Mouse (Mus musculus) G1E-ER4 (cell line): ENCODE results near the gene Cenps. TPM values are rescaled to one million over a fixed set of nuclear protein-coding genes. Genes with fewer than 3 reads are reported as not detected.

Experiments
- GATA1 ChIP-seq: IDR thresholded peaks from one replicate; pipeline ENCODE4 v1.8.0; 2012; ENCODE audit warnings: low read length, inconsistent platforms
- polyA plus RNA-seq: library from polyadenylated mRNA; stranded (reverse); fragments of >175 nt; gene quantifications from 2 replicates; pipeline ENCODE4 v1.2.3, GENCODE M21; 2012

The Cenps gene
- 28.5 and 34.1 TPM in 2 replicates for polyA plus RNA-seq

DNA sequence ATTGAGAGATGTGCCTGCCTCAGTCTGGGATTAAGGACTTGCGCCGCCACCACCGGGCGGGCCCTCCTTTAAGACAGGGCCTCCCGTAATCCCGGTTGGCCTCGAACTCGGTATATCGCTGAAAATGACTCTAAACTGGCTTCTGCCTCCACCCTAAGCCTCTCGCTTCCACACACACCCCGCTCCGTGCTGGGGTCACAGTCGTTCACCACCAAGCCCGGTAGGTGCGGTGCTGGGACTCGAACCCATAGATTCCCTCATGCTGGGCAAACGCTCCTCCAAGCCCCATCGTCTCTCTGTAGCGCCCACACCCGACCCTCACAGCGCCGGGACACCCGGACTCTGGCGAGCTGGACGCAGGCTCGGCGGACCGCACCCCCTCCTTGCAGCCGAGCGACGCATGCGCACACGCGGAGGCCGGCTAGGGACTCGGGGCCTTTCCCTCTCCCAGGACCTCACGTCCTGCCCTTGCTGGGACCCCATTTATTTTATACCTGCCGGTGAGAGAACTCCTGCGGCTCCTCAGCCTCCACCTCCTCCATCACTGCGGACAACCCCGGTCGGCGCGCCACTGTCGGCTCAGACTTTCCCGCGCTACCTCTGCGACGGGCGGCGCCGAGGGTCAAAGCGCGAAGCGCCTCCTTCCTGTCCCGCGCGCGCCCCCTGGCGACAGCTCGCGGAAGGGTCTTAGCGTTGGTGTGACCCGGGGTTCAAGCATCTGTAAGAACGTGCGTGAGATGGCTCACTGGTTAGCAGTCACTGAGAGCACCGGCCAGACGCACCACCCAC, at the start of gene Cenps:
TSS of gene Cenps (minus strand) at position 648 of the 789 bp plus-strand sequence.
- no peak for TF ChIP-seq GATA1

DNA sequence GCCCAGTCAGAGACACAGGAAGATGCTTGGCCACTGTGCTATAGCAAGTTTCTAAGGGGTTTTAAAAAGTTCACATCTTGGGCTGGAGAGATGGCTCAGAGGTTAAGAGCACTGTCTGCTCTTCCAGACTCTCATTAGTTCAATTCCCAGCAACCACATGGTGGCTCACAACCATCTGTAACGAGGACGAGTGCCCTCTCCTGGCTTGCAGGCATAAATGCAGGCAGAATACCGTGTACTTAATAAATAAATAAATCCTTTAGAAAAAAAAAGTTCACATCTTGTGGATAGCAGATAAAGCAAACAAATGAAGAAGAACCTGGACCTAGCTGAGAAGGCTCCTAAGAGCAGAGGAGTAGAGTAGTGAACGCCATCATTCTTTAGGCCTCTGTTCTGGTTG, 45.3 kb upstream of the Cenps start:
- TF ChIP-seq GATA1: no peak

- TF ChIP-seq GATA1: no peak
These were observed 44.8 kb upstream of the Cenps start for GRCm38 (mm10) chr4:149182192-149182591.

- no peak for TF ChIP-seq GATA1
These were observed 42.1 kb upstream of the Cenps start for GRCm38 (mm10) chr4:149179573-149179972.

DNA sequence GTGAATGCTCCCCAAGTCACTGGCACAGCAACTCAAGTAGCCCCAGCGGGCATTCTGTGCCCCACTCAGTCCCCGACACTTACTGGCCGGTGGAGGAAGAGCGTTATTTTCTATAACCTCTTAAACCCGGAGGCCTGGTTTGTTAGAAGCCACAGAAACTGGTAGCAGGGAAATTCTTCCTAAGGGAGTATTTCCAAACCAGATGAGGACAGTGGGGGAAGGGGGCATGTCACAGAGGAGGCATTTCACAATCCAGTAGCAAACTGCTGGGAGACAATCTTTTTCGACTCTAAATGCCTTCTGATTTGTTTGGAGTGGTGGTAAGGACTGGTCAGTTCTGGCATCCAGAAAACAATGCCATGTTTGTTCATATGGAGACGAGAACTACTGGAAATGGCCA, 41.7 kb upstream of the Cenps start:
- no peak for TF ChIP-seq GATA1

GRCm38 (mm10) chr4:149178328-149178727, 40.9 kb upstream of the Cenps start:
- TF ChIP-seq GATA1: no peak

- TF ChIP-seq GATA1: no peak
These were observed 39.6 kb upstream of the Cenps start for GRCm38 (mm10) chr4:149177046-149177445.

- TF ChIP-seq GATA1: no peak
These were observed 39.2 kb upstream of the Cenps start for GRCm38 (mm10) chr4:149176645-149177044.

GRCm38 (mm10) chr4:149173661-149174060, 36.2 kb upstream of the Cenps start:
- no peak for TF ChIP-seq GATA1

DNA sequence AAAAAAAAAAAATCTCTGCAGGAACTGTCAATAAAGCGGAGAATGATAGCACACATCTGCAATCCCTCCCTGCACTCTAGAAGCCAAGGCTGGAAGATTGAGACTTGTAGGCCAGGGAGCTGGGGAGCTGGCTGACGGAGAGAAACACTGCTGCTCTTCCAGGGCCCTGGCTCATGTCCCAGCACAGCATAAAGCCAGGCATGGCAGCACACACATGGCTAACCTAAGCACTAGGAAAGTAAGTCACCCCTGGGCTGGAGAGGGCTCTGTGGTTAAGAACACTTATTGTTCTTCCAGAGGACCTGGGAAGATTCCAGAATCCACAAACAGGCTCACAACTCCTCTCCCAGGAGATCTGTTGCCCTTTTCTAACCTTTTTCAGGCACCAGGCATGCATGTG, 35.2 kb upstream of the Cenps start:
- TF ChIP-seq GATA1: no peak

DNA sequence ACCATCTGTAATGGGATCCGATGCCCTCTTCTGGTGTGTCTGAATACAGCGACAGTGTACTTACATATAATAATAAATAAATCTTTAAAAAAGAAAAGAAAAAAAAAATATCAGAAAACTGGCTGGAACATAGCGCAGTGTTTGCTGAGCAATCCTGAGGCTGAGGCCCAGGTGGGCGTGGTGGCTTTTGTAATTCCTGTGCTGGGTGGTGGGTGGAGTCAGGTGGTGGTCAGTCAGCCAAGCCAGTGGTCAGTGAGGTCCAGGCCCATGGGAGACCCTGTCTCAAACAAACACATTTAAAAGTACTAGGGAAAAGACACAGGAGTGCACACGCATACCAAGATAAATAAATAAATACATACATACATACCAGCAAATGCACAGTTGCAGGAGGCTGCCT, 34.7 kb upstream of the Cenps start:
- TF ChIP-seq GATA1: no peak

DNA sequence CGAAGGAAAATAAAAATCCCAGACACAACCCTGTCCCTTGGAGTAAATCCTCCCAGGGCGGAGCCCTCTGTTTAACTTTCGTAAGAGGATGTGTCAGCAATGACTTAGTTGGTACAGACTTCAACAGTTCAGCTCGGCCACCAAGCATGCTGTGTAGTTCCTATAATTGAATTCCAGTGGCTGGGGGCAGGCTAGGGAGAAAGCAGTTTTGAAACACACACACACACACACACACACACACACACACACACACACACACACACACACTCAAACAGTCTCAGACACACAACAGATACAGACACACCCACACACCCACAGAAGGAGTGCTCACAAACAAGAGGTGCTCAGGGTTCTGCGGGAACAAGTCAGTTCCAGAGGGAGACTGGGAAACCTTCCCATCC, 34.2 kb upstream of the Cenps start:
- TF ChIP-seq GATA1: no peak

GRCm38 (mm10) chr4:149170394-149170931, 33.0 kb upstream of the Cenps start:
- TF ChIP-seq GATA1: no peak

DNA sequence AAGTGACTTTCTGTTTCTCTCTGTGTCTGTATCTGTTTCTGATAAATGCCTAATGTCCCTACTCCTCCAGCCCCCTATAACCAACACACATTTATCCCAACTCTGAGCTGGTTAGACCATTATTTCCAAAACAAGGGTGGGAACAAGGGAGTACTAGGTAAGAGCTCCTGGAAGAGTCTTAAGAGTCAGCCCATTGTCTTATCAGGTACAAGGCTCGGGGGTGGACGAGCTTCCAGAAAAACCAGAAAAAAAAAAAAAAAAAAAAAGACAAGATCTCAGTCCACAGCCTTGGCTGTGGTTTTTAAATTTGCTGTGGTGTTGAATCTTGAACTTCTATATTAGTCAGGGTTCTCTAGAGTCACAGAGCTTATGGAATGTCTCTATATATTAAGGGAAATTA, 30.6 kb upstream of the Cenps start:
- TF ChIP-seq GATA1: no peak

DNA sequence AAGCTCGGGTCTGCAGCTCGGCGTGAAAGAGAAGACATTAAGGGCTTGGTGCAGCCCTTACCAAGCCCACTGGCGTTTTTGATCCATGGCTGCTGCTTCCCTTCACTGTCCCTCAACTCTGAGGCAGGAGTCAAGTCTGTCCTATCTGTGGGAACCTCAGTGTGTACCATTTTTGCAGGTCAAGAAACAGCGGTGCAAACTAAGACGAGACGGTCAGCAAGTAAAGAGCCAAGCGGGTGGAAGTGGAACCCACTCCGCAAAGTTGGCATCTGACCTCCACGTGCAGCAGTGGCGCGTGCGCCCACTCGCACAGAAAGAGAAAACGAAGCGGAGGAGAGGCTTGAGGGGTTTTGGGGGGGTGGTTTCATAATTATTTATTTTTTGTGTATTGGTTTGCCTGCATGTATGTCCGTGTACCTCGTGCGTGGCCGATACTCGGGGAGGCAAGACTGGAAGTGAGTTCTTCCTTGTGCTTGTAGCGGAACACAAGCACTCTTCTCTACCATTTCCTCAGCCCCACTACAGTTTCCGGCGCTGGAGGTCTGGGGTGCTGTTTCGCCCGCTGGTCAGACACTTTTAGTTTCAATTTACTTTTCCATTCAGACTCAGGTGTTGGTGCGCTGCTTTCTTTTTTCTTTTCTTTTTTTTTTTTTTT, 29.7 kb upstream of the Cenps start:
- no peak for TF ChIP-seq GATA1

GRCm38 (mm10) chr4:149166215-149166946, 29.0 kb upstream of the Cenps start, which contains the start of gene Pgd:
Gene Pgd, minus strand, starts transcription at chr4:149166771.
- no peak for TF ChIP-seq GATA1
